Mouse (Mus musculus) liver, adult 2 months (tissue): ENCODE measurements around the gene Man1b1.

Experiments
- CTCF ChIP-seq: fragments of 200-500 bp; IDR thresholded peaks from 2 replicates; pipeline ENCODE4 v1.5.1; 2011; ENCODE audit warnings: low read depth, low read length, control low read depth
- POLR2A ChIP-seq: fragments of 200-500 bp; IDR thresholded peaks from 2 replicates; pipeline ENCODE4 v1.6.1; 2011; ENCODE audit warnings: low read length, control low read depth; ENCODE audit not compliant: insufficient read depth; ENCODE audit errors: extremely low read depth

DNA sequence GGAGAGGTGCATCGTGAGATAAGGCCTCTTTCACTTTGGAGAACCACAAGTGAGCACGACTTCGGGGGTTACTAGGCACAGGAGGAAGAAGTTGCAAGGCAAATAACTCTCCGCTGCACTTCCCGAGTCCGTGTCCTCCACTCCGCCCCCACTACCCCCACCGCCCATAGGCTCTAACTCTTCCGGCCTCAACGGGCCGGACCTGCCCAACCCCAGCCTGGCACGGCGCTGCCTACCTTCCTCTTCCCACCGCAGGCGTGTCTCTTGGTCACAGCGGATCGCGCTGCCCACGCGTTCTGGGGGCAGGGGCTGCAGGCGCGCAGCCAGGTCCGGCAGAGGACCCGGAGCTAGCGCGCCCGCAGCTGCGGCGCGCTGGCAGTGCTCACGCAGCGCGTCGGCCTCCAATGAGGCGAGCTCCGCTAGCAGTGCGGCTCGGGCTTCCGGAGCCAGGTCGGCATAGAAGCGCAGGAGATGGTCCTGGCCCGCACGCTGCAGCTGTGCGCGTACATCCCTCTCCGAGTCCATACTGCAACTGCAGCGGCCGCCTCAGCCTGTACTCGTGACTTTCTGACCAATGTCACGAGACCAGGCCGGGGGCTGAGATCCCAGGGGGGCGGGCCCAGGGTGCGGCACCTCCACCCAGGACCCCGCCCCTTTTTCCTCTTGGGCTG is 33.1 kb downstream of the Man1b1 start, which contains the start of gene Uap1l1:
- TF ChIP-seq POLR2A (peak; percentile 79), CTCF (no peak)
